Mouse (Mus musculus) midbrain, embryonic 16.5 days (tissue): ENCODE measurements around the gene Tbx1. TPM values are rescaled to one million over a fixed set of nuclear protein-coding genes. Genes with fewer than 3 reads are reported as not detected.

Experiments used
- ATAC-seq: fragments of 200-750 bp; cut with Nextera tagmentation; 2 replicates; pipeline ENCODE4 v1.8.0; 2017; ENCODE audit warnings: moderate TSS enrichment
- H3K27ac ChIP-seq: fragments of 300-500 bp; sonication (generic); 2 replicates; pipeline ENCODE4 v1.5.1; 2014; ENCODE audit warnings: mild to moderate bottlenecking, low read length, mixed read lengths
- H3K27me3 ChIP-seq: fragments of 300-500 bp; sonication (generic); 2 replicates; pipeline ENCODE4 v1.6.1; 2014; ENCODE audit warnings: low read depth, low read length, mixed read lengths; ENCODE audit not compliant: control insufficient read depth, insufficient read depth
- H3K36me3 ChIP-seq: fragments of 300-500 bp; sonication (generic); 2 replicates; pipeline ENCODE4 v1.6.1; 2014; ENCODE audit warnings: mild to moderate bottlenecking, low read length, moderate library complexity, mixed read lengths; ENCODE audit not compliant: control insufficient read depth, insufficient read depth
- H3K4me1 ChIP-seq: fragments of 300-500 bp; sonication (generic); 2 replicates; pipeline ENCODE4 v1.6.1; 2014; ENCODE audit warnings: mild to moderate bottlenecking, low read length, mixed read lengths; ENCODE audit not compliant: control insufficient read depth, insufficient read depth
- H3K4me2 ChIP-seq: fragments of 300-500 bp; sonication (generic); 2 replicates; pipeline ENCODE4 v1.6.1; 2014; ENCODE audit warnings: mild to moderate bottlenecking, low read length, mixed read lengths
- H3K4me3 ChIP-seq: fragments of 300-500 bp; sonication (generic); 2 replicates; pipeline ENCODE4 v1.5.1; 2014; ENCODE audit warnings: low read depth, mild to moderate bottlenecking, low read length, moderate library complexity, mixed read lengths
- H3K9ac ChIP-seq: fragments of 300-500 bp; sonication (generic); 2 replicates; pipeline ENCODE4 v1.6.1; 2014; ENCODE audit warnings: low read depth, low read length, mixed read lengths
- H3K9me3 ChIP-seq: fragments of 300-500 bp; sonication (generic); replicated peaks from 2 replicates; pipeline ENCODE4 v1.6.1; 2014; ENCODE audit warnings: mild to moderate bottlenecking, low read length, mixed read lengths; ENCODE audit not compliant: control insufficient read depth, poor library complexity, severe bottlenecking
- WGBS: fragments of 180-500 bp; shearing (Covaris S2); extraction: QIAGEN DNeasy Blood & Tissue Kit; methylation state at CpG from one replicate; pipeline ENCODE4 v1.1.7; 2014; 5-methylcytosine and 5-hydroxymethylcytosine counted together
- polyA plus RNA-seq: library from polyadenylated mRNA; unstranded; fragments of >200 nt; fragmentation: Nextera tagmentation; extraction: Ambion mirVana; gene quantifications from 2 replicates; pipeline ENCODE4 v1.2.1, GENCODE M21; 2015

The Tbx1 gene
- polyA plus RNA-seq, 1 experiment from 2014 or later, result 0.33 TPM

- Histone ChIP-seq H3K27ac (no peak overlapping the region), H3K9me3 (no peaks in the 10 kb centered on the region), H3K9ac (no peak overlapping the region), H3K4me3 (no peak overlapping the region), H3K27me3 (peaks cover 49% of the 10 kb centered on the region), H3K36me3 (peaks cover 45% of the 10 kb centered on the region), H3K4me1 (peaks cover 37% of the 10 kb centered on the region), H3K4me2 (no peak overlapping the region)
- WGBS, result 35% methylated on average over 15 of the region's 15 CpGs
- ATAC-seq, result no peak
Observed at GRCm38 (mm10) chr16:18624641-18625040, 34.2 kb upstream of the Tbx1 start.

- Histone ChIP-seq H3K4me2 (no peak overlapping the region), H3K4me3 (no peak overlapping the region), H3K27ac (no peak overlapping the region), H3K27me3 (peaks cover 55% of the 10 kb centered on the region), H3K36me3 (peaks cover 45% of the 10 kb centered on the region), H3K9ac (no peak overlapping the region), H3K9me3 (no peaks in the 10 kb centered on the region), H3K4me1 (peaks cover 37% of the 10 kb centered on the region)
- ATAC-seq, result no peak
- 40% methylated on average over 15 of the region's 15 CpGs for WGBS
Observed at GRCm38 (mm10) chr16:18623751-18624540, 33.5 kb upstream of the Tbx1 start.

GRCm38 (mm10) chr16:18622916-18623750 lies 32.7 kb upstream of the Tbx1 start:
- Histone ChIP-seq H3K27ac (no peak overlapping the region), H3K27me3 (peaks cover 63% of the 10 kb centered on the region), H3K36me3 (peaks cover 45% of the 10 kb centered on the region), H3K4me1 (peaks cover 30% of the 10 kb centered on the region), H3K4me2 (no peak overlapping the region), H3K4me3 (no peak overlapping the region), H3K9me3 (no peaks in the 10 kb centered on the region), H3K9ac (no peak overlapping the region)
- ATAC-seq, result no peak
- WGBS, result 34% methylated on average over 29 of the region's 29 CpGs

- H3K27me3 ChIP-seq, result peaks cover 63% of the 10 kb centered on the region
- H3K36me3 ChIP-seq, result peaks cover 45% of the 10 kb centered on the region
Observed at GRCm38 (mm10) chr16:18622019-18622418, 31.5 kb upstream of the Tbx1 start, which contains the start of gene Gp1bb. TSS of gene Gp1bb (minus strand) at chr16:18622403.

DNA sequence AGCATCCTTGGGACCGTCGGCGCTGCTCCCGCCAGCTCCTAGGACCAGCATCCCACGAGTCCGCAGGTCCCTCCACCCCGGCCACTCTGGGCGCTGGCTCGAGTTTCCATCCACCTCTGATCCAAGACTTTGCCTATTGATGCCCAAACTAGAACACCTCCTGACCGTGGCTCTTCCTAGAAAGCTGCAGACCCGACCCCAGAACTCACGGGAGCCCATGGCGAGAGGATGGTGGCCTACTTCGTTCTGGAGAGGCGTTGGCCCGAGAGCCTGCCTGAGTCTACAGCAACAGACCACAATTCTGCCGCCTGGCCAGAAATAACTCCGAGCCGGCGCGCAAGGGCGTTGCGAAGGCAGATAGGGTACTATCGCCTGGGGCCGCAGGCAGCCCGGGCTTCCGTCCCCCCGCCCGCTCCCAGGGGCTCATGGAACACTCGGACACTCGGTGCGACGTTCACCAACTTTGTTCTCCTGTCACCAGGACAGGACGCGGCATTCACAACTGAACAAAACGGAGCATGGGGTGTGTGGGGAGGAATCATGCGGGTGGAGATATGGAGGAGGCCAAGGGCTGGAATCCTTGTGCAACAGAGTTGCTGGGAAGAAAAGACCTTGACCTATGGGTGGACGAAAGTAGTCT lies 31.0 kb upstream of the Tbx1 start:
- Histone ChIP-seq H3K27ac (no peak overlapping the region), H3K4me2 (peak overlapping the region; percentile 63), H3K27me3 (peaks cover 63% of the 10 kb centered on the region), H3K4me3 (peak overlapping the region; percentile 35), H3K4me1 (peaks cover 18% of the 10 kb centered on the region), H3K9me3 (no peaks in the 10 kb centered on the region), H3K9ac (peak overlapping the region; percentile 38; the same call in 1 of the 2 replicates), H3K36me3 (peaks cover 45% of the 10 kb centered on the region)
- 11% methylated on average over 38 of the region's 38 CpGs for WGBS
- ATAC-seq, result no peak

More at GRCm38 (mm10) chr16:18622019-18622418, 31.5 kb upstream of the Tbx1 start, which contains the start of gene Gp1bb:
- peak within 1 kb of the TSS; percentile 63 for H3K4me2 ChIP-seq
- no peak for ATAC-seq
- 0 out of 2 replicates have a peak within 1 kb of the TSS, but pooled peaks have one; percentile 38 for H3K9ac ChIP-seq
- peak within 1 kb of the TSS; percentile 35; the same call in 1 of the 2 replicates for H3K4me3 ChIP-seq
- H3K9me3 ChIP-seq, result no peaks in the 10 kb centered on the region
- H3K4me1 ChIP-seq, result peaks cover 23% of the 10 kb centered on the region
- WGBS, result 23% methylated on average over 17 of the region's 17 CpGs
- H3K27ac ChIP-seq, result no peak within 1 kb of the TSS

DNA sequence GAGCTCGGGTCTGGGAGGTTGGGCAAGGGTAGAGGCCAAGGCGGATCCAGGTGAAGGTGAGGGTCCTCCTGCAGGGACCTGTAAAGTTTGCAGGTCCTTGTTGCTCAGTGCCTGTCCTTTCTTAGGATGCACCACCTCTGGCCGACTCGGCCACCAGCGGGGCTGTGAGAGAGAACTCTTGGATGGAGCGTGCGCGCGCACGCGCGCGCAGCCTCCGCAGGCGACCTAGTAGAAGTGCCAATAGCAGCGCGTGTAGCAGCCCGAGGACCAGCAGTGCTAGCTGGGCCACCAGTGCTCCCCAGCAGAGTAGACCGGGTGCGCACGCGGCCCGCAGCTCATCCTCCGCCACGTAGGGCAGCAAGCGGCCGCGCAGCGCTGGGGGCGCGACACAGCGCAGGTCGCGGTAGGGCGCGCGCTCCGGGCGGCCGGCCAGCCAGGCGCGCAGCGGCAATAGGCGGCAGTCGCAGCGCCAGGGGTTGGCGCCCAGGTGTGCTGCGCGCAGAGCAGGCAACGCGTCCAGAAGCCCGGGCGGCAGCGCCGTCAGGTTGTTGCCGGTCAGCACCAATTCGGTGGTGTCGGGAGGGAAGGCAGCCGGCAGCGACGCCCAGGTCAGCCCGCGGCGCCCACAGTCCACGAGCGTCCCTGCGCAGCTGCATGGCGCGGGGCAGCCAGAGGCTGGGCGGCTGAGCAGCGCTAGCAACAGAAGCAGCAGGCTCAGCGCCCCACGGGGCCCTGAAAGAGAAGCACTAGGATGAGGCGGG lies 30.3 kb upstream of the Tbx1 start:
- Histone ChIP-seq H3K27ac (no peak overlapping the region), H3K27me3 (peaks cover 63% of the 10 kb centered on the region), H3K9me3 (no peaks in the 10 kb centered on the region), H3K4me2 (peak overlapping the region; percentile 63), H3K4me3 (peak overlapping the region; percentile 35), H3K36me3 (peaks cover 45% of the 10 kb centered on the region), H3K4me1 (peaks cover 15% of the 10 kb centered on the region), H3K9ac (peak overlapping the region; percentile 38; the same call in 1 of the 2 replicates)
- ATAC-seq, result peak; percentile 26; the same call in 1 of the 2 replicates
- 4% methylated on average over 71 of the region's 74 CpGs for WGBS

- H3K4me3 ChIP-seq, result no peak overlapping the region
- no peak overlapping the region for H3K27ac ChIP-seq
- H3K27me3 ChIP-seq, result peaks cover 62% of the 10 kb centered on the region
- no peaks in the 10 kb centered on the region for H3K9me3 ChIP-seq
- ATAC-seq, result no peak
- peaks cover 14% of the 10 kb centered on the region for H3K4me1 ChIP-seq
- H3K4me2 ChIP-seq, result no peak overlapping the region
- no peak overlapping the region for H3K9ac ChIP-seq
- WGBS, result 29% methylated on average over 6 of the region's 6 CpGs
- H3K36me3 ChIP-seq, result peaks cover 42% of the 10 kb centered on the region
Observed at GRCm38 (mm10) chr16:18620201-18620600, 29.7 kb upstream of the Tbx1 start.

DNA sequence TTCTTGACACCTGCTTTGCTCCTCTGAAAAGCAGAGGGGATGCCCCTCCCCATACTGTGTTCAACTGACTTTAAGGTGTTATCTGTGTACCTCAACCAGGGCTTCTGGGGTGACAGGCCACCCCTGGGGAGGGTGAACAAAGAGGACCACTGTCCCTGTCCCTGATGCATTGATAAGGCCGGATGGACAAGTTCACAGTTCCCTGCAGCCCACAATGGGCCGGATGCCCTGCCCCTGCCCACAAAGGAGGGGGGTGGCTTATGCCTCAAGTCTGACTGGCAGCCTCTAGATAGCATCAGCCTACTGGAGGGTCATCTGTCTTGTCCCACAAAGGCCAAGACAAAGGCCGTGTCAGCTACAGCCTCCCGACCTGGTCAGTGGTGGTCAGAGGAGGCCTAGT lies 28.6 kb upstream of the Tbx1 start:
- no peak overlapping the region for H3K27ac ChIP-seq
- H3K4me1 ChIP-seq, result peaks cover 14% of the 10 kb centered on the region
- H3K4me3 ChIP-seq, result no peak overlapping the region
- ATAC-seq, result no peak
- H3K36me3 ChIP-seq, result peaks cover 31% of the 10 kb centered on the region
- no peak overlapping the region for H3K4me2 ChIP-seq
- peaks cover 51% of the 10 kb centered on the region for H3K27me3 ChIP-seq
- H3K9me3 ChIP-seq, result no peaks in the 10 kb centered on the region
- 35% methylated on average over 4 of the region's 4 CpGs for WGBS
- H3K9ac ChIP-seq, result no peak overlapping the region
